Mouse (Mus musculus) embryonic fibroblast, embryonic 13.5 days (primary cell): Measurements from ENCODE around the gene Rogdi. TPM values are rescaled to one million over a fixed set of nuclear protein-coding genes. Genes with fewer than 3 reads are reported as not detected.

ENCODE experiments used
- H3K27ac ChIP-seq: 2 replicates; pipeline ENCODE4 v1.5.1; 2012; ENCODE audit warnings: low read length, control low read depth, inconsistent platforms; ENCODE audit not compliant: insufficient read depth
- H3K4me1 ChIP-seq: 2 replicates; pipeline ENCODE4 v1.6.1; 2011; ENCODE audit warnings: low read length; ENCODE audit not compliant: control insufficient read depth, insufficient read depth
- H3K4me3 ChIP-seq: 2 replicates; pipeline ENCODE4 v1.5.1; 2011; ENCODE audit warnings: mild to moderate bottlenecking, control low read depth, low read length; ENCODE audit not compliant: insufficient read depth
- CTCF ChIP-seq: IDR thresholded peaks from 2 replicates; pipeline ENCODE4 v1.5.1; 2011; ENCODE audit warnings: mild to moderate bottlenecking, control low read depth, low read length, moderate library complexity, borderline replicate concordance; ENCODE audit not compliant: insufficient read depth
- POLR2A ChIP-seq: IDR thresholded peaks from 2 replicates; pipeline ENCODE4 v1.6.1; 2011; ENCODE audit warnings: low read depth, mild to moderate bottlenecking, control low read depth, low read length, moderate library complexity
- polyA plus RNA-seq: library from polyadenylated mRNA; stranded (reverse); fragments of >200 nt; gene quantifications from 2 replicates; pipeline ENCODE4 v1.2.4, GENCODE M21; 2011; ENCODE audit warnings: low read depth; ENCODE audit not compliant: missing spikeins, insufficient read length

Gene Rogdi
- polyA plus RNA-seq, 1 experiment, result 14.5 TPM

GRCm38 (mm10) chr16:4965392-4966129 lies 47.8 kb downstream of the Rogdi start:
- no peak overlapping the region for H3K27ac ChIP-seq
- peaks cover 5% of the 10 kb centered on the region for H3K4me1 ChIP-seq
- H3K4me3 ChIP-seq, result no peak overlapping the region
- no peak for TF ChIP-seq POLR2A
- TF ChIP-seq CTCF, result no peak

- H3K4me1 ChIP-seq, result peaks cover 5% of the 10 kb centered on the region
- H3K27ac ChIP-seq, result no peak overlapping the region; the same call in 1 of the 2 replicates
- TF ChIP-seq POLR2A, result no peak
- TF ChIP-seq CTCF, result no peak
- H3K4me3 ChIP-seq, result peak overlapping the region; percentile 94
These were observed 48.5 kb downstream of the Rogdi start for GRCm38 (mm10) chr16:4964731-4965391.

GRCm38 (mm10) chr16:4963797-4964709 lies 49.3 kb downstream of the Rogdi start, which contains the start of gene Anks3:
TSS of gene Anks3 (minus strand) at chr16:4964205.
- H3K4me3 ChIP-seq, result peak within 1 kb of the TSS; percentile 94
- TF ChIP-seq POLR2A (peak; percentile 82), CTCF (no peak)
- no peak within 1 kb of the TSS; the same call in 1 of the 2 replicates for H3K27ac ChIP-seq
- H3K4me1 ChIP-seq, result peaks cover 5% of the 10 kb centered on the region

GRCm38 (mm10) chr16:4963346-4963745 lies 50.0 kb downstream of the Rogdi start:
- H3K27ac ChIP-seq, result no peak overlapping the region
- peak overlapping the region; percentile 94 for H3K4me3 ChIP-seq
- no peak for TF ChIP-seq CTCF
- no peak for TF ChIP-seq POLR2A
- H3K4me1 ChIP-seq, result peaks cover 5% of the 10 kb centered on the region

- no peak for TF ChIP-seq POLR2A
- no peak for TF ChIP-seq CTCF
These were observed 53.1 kb downstream of the Rogdi start for GRCm38 (mm10) chr16:4960260-4960659.

More at GRCm38 (mm10) chr16:4960260-4960659, 53.1 kb downstream of the Rogdi start:
- H3K4me3 ChIP-seq, result no peak overlapping the region
- peaks cover 3% of the 10 kb centered on the region for H3K4me1 ChIP-seq
- no peak overlapping the region for H3K27ac ChIP-seq

Other genes starting within 250 kb of the Rogdi start
- 30.3 and 34.1 TPM in 2 replicates for gene Cdip1, start 223.3 kb downstream of the Rogdi start, polyA plus RNA-seq
- not detected in 2 replicates for gene 4930562C15Rik, start 178.1 kb downstream of the Rogdi start, polyA plus RNA-seq
- 31.3 and 38.2 TPM in 2 replicates for gene Ubald1, start 133.2 kb downstream of the Rogdi start, polyA plus RNA-seq
- 65.0 and 66.9 TPM in 2 replicates for gene Mgrn1, start 127.3 kb downstream of the Rogdi start, polyA plus RNA-seq
- 20.2 and 27.5 TPM in 2 replicates for gene Nudt16l1, start 74.8 kb downstream of the Rogdi start, polyA plus RNA-seq
- 32.3 and 41.4 TPM in 2 replicates for gene Anks3, start 49.3 kb downstream of the Rogdi start, polyA plus RNA-seq
- not detected in 2 replicates for gene Sept12, start 15.7 kb downstream of the Rogdi start, polyA plus RNA-seq
- gene Smim22, start 6.3 kb downstream of the Rogdi start, polyA plus RNA-seq, result not detected in 2 replicates
- 68.0 and 69.9 TPM in 2 replicates for gene Glyr1, start 36.3 kb upstream of the Rogdi start, polyA plus RNA-seq
- 23.8 and 30.7 TPM in 2 replicates for gene Ubn1, start 36.5 kb upstream of the Rogdi start, polyA plus RNA-seq
- gene Ppl, start 118.9 kb upstream of the Rogdi start, polyA plus RNA-seq, result 0.20 and 0.33 TPM in 2 replicates
- gene Sec14l5, start 133.6 kb upstream of the Rogdi start, polyA plus RNA-seq, result not detected in 2 replicates
- gene Nagpa, start 190.5 kb upstream of the Rogdi start, polyA plus RNA-seq, result 11.6 and 13.8 TPM in 2 replicates
- not detected in 2 replicates for gene AU021092, start 208.7 kb upstream of the Rogdi start, polyA plus RNA-seq
- gene Alg1, start 220.1 kb upstream of the Rogdi start, polyA plus RNA-seq, result 20.6 TPM in 2 replicates
- gene Eef2kmt, start 242.4 kb upstream of the Rogdi start, polyA plus RNA-seq, result 15.5 and 17.0 TPM in 2 replicates